Mouse (Mus musculus) small intestine, adult 2 months (tissue): ENCODE data around the gene Naglu. TPM values are rescaled to one million over a fixed set of nuclear protein-coding genes. Genes with fewer than 3 reads are reported as not detected.

Experiments used
- H3K27ac ChIP-seq: fragments of 200-500 bp; 2 replicates; pipeline ENCODE4 v1.5.1; 2012; ENCODE audit warnings: low read depth, low read length, control low read depth, inconsistent platforms; ENCODE audit not compliant: insufficient read depth
- H3K27me3 ChIP-seq: fragments of 200-500 bp; 2 replicates; pipeline ENCODE4 v1.6.1; 2012; ENCODE audit warnings: mild to moderate bottlenecking, moderate library complexity, low read length, inconsistent platforms; ENCODE audit not compliant: control insufficient read depth, insufficient read depth
- H3K36me3 ChIP-seq: fragments of 200-500 bp; 2 replicates; pipeline ENCODE4 v1.6.1; 2012; ENCODE audit warnings: mild to moderate bottlenecking, low read length, control low read depth, inconsistent platforms; ENCODE audit not compliant: control insufficient read depth, insufficient read depth
- H3K4me1 ChIP-seq: fragments of 200-500 bp; 2 replicates; pipeline ENCODE4 v1.6.1; 2012; ENCODE audit warnings: low read length, inconsistent platforms, mixed read lengths; ENCODE audit not compliant: control insufficient read depth, insufficient read depth, insufficient read length
- H3K4me3 ChIP-seq: fragments of 200-500 bp; 2 replicates; pipeline ENCODE4 v1.5.1; 2012; ENCODE audit warnings: low read depth, mild to moderate bottlenecking, control low read depth, inconsistent platforms, low read length, moderate library complexity
- CTCF ChIP-seq: fragments of 200-500 bp; IDR thresholded peaks from 2 replicates; pipeline ENCODE4 v1.5.1; 2012; ENCODE audit warnings: low read depth, mild to moderate bottlenecking, control low read depth, inconsistent platforms, low read length, moderate library complexity, mixed read lengths; ENCODE audit not compliant: insufficient replicate concordance, insufficient read length; ENCODE audit errors: extremely low read depth
- POLR2A ChIP-seq: fragments of 200-500 bp; IDR thresholded peaks from 2 replicates; pipeline ENCODE4 v1.6.1; 2012; ENCODE audit warnings: low read depth, mild to moderate bottlenecking, control low read depth, inconsistent platforms, low read length, moderate library complexity
- WGBS: fragments of 180-500 bp; shearing (Covaris S2); methylation state at CpG from one replicate; pipeline ENCODE4 v1.1.7; 2018; 5-methylcytosine and 5-hydroxymethylcytosine counted together
- polyA plus RNA-seq: library from polyadenylated mRNA; depleted of rRNA; stranded (reverse); fragments of >200 nt; gene quantifications from 2 replicates; pipeline ENCODE4 v1.2.3, GENCODE M21; 2012

The Naglu gene
- polyA plus RNA-seq, 1 experiment, result 19.1 TPM

DNA sequence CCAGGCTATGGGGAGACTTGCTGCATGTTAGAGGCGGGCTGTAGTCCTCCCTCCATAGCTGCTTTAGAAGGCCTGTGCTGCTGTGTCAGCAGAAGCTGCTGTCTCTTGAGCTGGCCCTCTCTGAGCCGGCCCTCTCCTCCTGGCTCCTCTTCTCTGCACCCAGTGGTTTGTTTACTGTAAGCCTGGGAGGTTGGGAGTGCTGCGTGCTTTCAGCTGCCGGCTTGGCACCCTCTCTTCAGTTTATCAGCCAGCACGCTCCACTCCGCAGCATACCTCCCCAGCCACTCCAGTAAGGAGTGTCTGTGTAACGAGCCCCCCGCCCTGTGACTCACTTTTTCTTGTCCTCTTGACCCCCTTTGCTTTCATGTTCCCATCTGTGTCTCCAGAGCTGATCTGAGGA is 12.9 kb upstream of the Naglu start:
- Histone ChIP-seq H3K4me1 (peaks cover 39% of the 10 kb centered on the region), H3K4me3 (no peak overlapping the region), H3K27me3 (no peaks in the 10 kb centered on the region), H3K36me3 (peaks cover 3% of the 10 kb centered on the region; the same call in 1 of the 2 replicates), H3K27ac (peak overlapping the region; percentile 73)
- TF ChIP-seq POLR2A (no peak; the same call in 1 of the 2 replicates), CTCF (no peak)
- 13% methylated on average over 8 of the region's 8 CpGs for WGBS

DNA sequence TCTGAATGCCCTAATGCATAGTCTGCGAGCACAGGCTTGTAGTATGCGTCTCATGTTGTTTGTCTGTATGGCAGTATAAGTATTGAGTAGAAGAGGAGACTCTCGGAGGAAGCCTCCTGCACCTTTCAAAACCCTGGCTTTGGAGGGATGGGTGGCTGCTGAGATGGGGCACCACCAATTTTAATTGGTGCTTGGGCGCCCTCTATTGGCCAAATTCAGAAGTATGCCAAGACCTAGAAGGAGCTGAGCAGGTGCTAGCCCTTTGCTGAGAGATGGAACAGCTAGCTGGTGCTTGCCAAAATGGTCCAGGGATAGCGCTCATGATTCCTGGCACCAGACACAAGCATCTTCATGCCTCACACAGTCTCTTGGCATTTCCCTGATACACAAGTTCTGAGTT is 12.0 kb upstream of the Naglu start:
- peaks cover 4% of the 10 kb centered on the region; the same call in 1 of the 2 replicates for H3K36me3 ChIP-seq
- no peak for TF ChIP-seq POLR2A
- TF ChIP-seq CTCF, result peak; percentile 86; the same call in 1 of the 2 replicates
- peaks cover 40% of the 10 kb centered on the region for H3K4me1 ChIP-seq
- no peak overlapping the region for H3K4me3 ChIP-seq
- H3K27me3 ChIP-seq, result no peaks in the 10 kb centered on the region
- WGBS, result 19% methylated on average over 5 of the region's 5 CpGs
- H3K27ac ChIP-seq, result peak overlapping the region; percentile 73; the same call in 1 of the 2 replicates

- Histone ChIP-seq H3K27me3 (no peaks in the 10 kb centered on the region), H3K36me3 (peaks cover 7% of the 10 kb centered on the region; the same call in 1 of the 2 replicates), H3K4me3 (no peak overlapping the region), H3K27ac (peak overlapping the region; percentile 88; the same call in 1 of the 2 replicates), H3K4me1 (peaks cover 43% of the 10 kb centered on the region)
- no peak for TF ChIP-seq CTCF
- no peak for TF ChIP-seq POLR2A
- WGBS, result 37% methylated on average over 5 of the region's 5 CpGs
These were observed 11.1 kb upstream of the Naglu start for GRCm38 (mm10) chr11:101058726-101059125.

GRCm38 (mm10) chr11:101059473-101059872 is 10.3 kb upstream of the Naglu start:
- WGBS, result 89% methylated on average over 10 of the region's 10 CpGs
- Histone ChIP-seq H3K4me3 (no peak overlapping the region), H3K27ac (peak overlapping the region; percentile 88), H3K36me3 (peaks cover 7% of the 10 kb centered on the region; the same call in 1 of the 2 replicates), H3K4me1 (peaks cover 49% of the 10 kb centered on the region), H3K27me3 (no peaks in the 10 kb centered on the region)
- TF ChIP-seq POLR2A (no peak), CTCF (no peak)

- 56% methylated on average over 8 of the region's 8 CpGs for WGBS
- Histone ChIP-seq H3K4me3 (no peak overlapping the region), H3K36me3 (peaks cover 7% of the 10 kb centered on the region; the same call in 1 of the 2 replicates), H3K27me3 (no peaks in the 10 kb centered on the region), H3K4me1 (peaks cover 46% of the 10 kb centered on the region), H3K27ac (peak overlapping the region; percentile 88)
- TF ChIP-seq POLR2A (no peak), CTCF (no peak)
These were observed 9.7 kb upstream of the Naglu start for GRCm38 (mm10) chr11:101060126-101060525.

GRCm38 (mm10) chr11:101061049-101061448 is 8.8 kb upstream of the Naglu start:
- WGBS, result 91% methylated on average over 5 of the region's 5 CpGs
- Histone ChIP-seq H3K27me3 (no peaks in the 10 kb centered on the region), H3K4me3 (no peak overlapping the region), H3K4me1 (peaks cover 40% of the 10 kb centered on the region), H3K36me3 (peaks cover 7% of the 10 kb centered on the region; the same call in 1 of the 2 replicates), H3K27ac (no peak overlapping the region; the same call in 1 of the 2 replicates)
- TF ChIP-seq CTCF, result no peak
- TF ChIP-seq POLR2A, result no peak

DNA sequence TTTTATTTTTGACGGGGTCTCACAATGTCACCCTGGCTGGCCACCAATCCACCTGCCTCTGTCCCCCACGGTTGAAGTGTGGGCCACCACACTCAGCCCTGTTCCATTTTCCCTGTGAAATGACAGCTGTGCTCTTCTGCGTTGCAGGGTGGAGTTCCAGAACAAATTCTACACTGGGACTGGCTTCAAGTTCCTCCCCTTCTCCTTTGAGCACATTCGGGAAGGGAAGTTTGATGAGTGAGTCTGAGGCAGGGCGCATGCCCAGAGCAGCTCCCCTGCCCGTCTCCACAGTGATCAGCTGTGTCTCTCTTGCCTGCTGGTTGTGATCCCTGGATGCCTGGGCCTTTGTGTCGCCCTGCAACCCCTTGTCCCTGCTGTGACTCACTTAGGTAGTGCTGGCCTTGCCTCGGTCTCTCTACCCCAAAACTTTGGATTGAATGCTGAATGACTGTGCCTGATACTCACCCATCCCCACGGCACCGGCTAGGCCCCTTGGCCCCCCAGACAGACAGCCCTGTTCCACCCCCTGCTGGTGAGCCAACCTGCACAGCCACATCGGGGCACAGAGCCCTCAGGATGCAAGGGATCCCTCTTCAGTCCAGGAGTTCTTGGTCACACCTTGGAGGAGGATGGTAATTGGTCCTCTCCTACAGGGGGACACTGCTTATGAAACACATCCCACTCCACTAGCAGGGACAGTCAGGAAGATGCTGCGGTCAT is 7.5 kb upstream of the Naglu start:
- TF ChIP-seq CTCF, result no peak
- TF ChIP-seq POLR2A, result no peak
- no peaks in the 10 kb centered on the region for H3K27me3 ChIP-seq
- 74% methylated on average over 12 of the region's 12 CpGs for WGBS
- peaks cover 33% of the 10 kb centered on the region for H3K4me1 ChIP-seq
- H3K36me3 ChIP-seq, result peaks cover 5% of the 10 kb centered on the region; the same call in 1 of the 2 replicates
- peak overlapping the region; percentile 89 for H3K27ac ChIP-seq
- no peak overlapping the region for H3K4me3 ChIP-seq
